Mouse (Mus musculus) small intestine, adult 2 months (tissue): ENCODE measurements around the gene Vmn1r207-ps. TPM values are rescaled to one million over a fixed set of nuclear protein-coding genes. Genes with fewer than 3 reads are reported as not detected.
"Not testable (repeated sequence)": the region's sequence is repeated elsewhere in the genome, so short reads cannot be mapped to it uniquely, and the experiment has no call there.

Experiments
- H3K27ac ChIP-seq: fragments of 200-500 bp; 2 replicates; pipeline ENCODE4 v1.5.1; 2012; ENCODE audit warnings: low read depth, low read length, control low read depth, inconsistent platforms; ENCODE audit not compliant: insufficient read depth
- H3K27me3 ChIP-seq: fragments of 200-500 bp; 2 replicates; pipeline ENCODE4 v1.6.1; 2012; ENCODE audit warnings: mild to moderate bottlenecking, moderate library complexity, low read length, inconsistent platforms; ENCODE audit not compliant: control insufficient read depth, insufficient read depth
- H3K36me3 ChIP-seq: fragments of 200-500 bp; 2 replicates; pipeline ENCODE4 v1.6.1; 2012; ENCODE audit warnings: mild to moderate bottlenecking, low read length, control low read depth, inconsistent platforms; ENCODE audit not compliant: control insufficient read depth, insufficient read depth
- H3K4me1 ChIP-seq: fragments of 200-500 bp; 2 replicates; pipeline ENCODE4 v1.6.1; 2012; ENCODE audit warnings: low read length, inconsistent platforms, mixed read lengths; ENCODE audit not compliant: control insufficient read depth, insufficient read depth, insufficient read length
- H3K4me3 ChIP-seq: fragments of 200-500 bp; 2 replicates; pipeline ENCODE4 v1.5.1; 2012; ENCODE audit warnings: low read depth, mild to moderate bottlenecking, control low read depth, inconsistent platforms, low read length, moderate library complexity
- CTCF ChIP-seq: fragments of 200-500 bp; IDR thresholded peaks from 2 replicates; pipeline ENCODE4 v1.5.1; 2012; ENCODE audit warnings: low read depth, mild to moderate bottlenecking, control low read depth, inconsistent platforms, low read length, moderate library complexity, mixed read lengths; ENCODE audit not compliant: insufficient replicate concordance, insufficient read length; ENCODE audit errors: extremely low read depth
- POLR2A ChIP-seq: fragments of 200-500 bp; IDR thresholded peaks from 2 replicates; pipeline ENCODE4 v1.6.1; 2012; ENCODE audit warnings: low read depth, mild to moderate bottlenecking, control low read depth, inconsistent platforms, low read length, moderate library complexity
- WGBS: fragments of 180-500 bp; shearing (Covaris S2); methylation state at CpG from one replicate; pipeline ENCODE4 v1.1.7; 2018; 5-methylcytosine and 5-hydroxymethylcytosine counted together
- polyA plus RNA-seq: library from polyadenylated mRNA; depleted of rRNA; stranded (reverse); fragments of >200 nt; gene quantifications from 2 replicates; pipeline ENCODE4 v1.2.3, GENCODE M21; 2012; rRNA removed

The Vmn1r207-ps gene
- not detected in 2 replicates for polyA plus RNA-seq

DNA sequence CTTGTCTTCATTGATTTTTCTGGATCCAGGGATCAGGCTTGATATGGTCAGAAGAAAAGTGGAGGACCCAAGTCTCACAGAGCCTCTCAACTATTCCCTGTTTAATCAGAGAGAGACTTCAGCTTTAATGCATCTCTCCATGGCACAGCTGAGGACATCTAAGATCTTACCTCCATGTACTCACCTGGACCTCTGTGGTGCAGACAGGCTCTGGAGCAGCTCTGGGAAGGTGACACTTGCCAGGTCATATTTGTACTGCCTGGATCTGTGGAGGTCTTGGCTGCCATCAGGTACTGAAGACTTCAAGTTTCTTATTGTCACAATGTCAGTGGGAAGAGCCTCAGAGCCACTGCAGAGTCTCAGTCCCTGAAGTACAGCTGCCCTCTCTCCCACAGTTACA lies at the start of gene Vmn1r207-ps:
Gene Vmn1r207-ps, minus strand, starts transcription at position 101 of the 400 bp plus-strand sequence.
- not testable (repeated sequence) for H3K27ac ChIP-seq, H3K36me3 ChIP-seq, H3K4me1 ChIP-seq, H3K27me3 ChIP-seq, H3K4me3 ChIP-seq

DNA sequence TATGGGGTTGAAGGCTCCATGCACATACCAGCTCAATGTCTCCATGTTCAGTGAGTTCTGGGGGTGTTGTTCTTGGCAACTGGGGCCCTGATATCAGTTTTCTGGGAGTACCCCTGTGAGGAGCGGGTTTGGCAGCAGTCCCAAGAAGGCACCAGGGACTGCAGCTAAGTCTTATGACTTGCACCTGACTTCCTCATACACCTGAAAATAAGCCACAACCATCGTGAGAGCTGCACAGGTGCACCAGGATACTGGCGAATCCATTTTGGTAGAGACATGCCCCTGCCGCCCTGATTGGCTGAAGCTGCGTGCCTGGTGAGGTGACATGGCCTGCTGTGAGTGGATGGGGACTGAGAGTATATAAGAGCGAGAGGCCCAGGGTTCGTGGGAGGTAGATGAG lies 47.9 kb upstream of the Vmn1r207-ps start, which contains the start of gene Vmn1r208:
Gene Vmn1r208, minus strand, starts transcription at position 101 of the 400 bp plus-strand sequence.
- not testable (repeated sequence) for H3K36me3 ChIP-seq, H3K4me3 ChIP-seq, H3K27ac ChIP-seq, H3K27me3 ChIP-seq, H3K4me1 ChIP-seq
- no CpG with 5 or more reads among the region's 7 CpGs for WGBS

DNA sequence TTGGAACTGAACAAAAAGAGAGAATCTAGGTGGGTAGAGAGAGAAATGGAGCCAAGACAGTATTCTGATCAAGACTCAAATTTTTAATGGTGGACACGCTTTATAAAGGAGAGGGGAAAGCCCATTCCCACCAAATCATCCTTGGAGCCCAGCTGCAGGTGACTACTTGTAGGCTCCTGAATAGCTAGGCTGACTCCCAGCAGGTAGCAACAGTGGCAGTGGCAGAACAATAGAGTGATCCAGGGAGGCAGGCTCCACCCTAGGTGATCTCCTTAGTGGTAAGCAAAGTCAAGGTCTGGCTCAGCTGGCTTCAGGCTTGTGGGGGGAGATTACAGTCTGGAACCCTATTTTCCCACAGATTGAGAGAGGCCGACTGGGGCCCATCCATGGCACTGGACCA lies 42.2 kb upstream of the Vmn1r207-ps start:
- H3K4me1 ChIP-seq, H3K27me3 ChIP-seq, H3K27ac ChIP-seq, H3K4me3 ChIP-seq, H3K36me3 ChIP-seq: not testable (repeated sequence)
- WGBS: 91% methylated on average over 2 of the region's 2 CpGs

DNA sequence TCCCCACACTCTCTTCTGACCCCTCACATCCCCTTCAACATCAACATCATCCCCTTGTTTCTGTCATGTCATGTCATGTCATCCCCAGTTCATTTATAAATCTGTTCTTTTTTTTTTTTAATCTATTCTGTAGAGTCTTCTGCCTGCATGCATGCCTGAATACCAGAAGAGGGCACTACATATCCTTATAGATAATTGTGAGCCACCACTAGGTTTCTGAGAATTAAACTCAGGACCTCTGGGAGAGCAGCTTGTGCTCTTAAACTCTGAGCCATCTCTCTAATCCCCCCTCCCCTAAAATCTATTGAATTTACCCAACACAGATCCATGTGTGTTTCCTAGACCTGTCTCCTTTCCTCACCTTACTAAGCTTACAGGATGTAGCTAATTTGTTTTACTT lies 18.1 kb upstream of the Vmn1r207-ps start:
- H3K27ac ChIP-seq: no peak overlapping the region
- no peaks in the 10 kb centered on the region for H3K36me3 ChIP-seq
- no peaks in the 10 kb centered on the region for H3K27me3 ChIP-seq
- H3K4me1 ChIP-seq: no peaks in the 10 kb centered on the region
- no peak for TF ChIP-seq CTCF
- TF ChIP-seq POLR2A: no peak
- no peak overlapping the region for H3K4me3 ChIP-seq

DNA sequence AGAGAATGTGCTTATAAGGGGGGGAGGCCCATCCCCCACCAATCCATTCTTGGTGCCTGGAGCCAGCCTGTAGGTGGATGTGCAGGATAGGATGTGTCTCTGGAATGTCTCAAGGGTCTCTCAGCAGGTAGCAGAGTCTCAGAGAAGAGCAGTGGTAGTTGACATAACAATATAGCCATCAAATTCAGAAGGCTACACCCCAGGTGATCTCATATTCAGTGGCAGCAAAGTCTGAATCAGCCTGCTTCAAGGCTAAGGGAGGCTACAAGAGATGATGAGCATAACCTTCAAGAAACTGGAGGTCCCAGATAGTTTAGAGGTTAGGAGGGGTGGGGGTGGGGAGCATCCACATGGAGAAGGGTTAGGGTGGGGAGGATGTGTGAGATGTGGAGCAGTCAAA lies 22.5 kb downstream of the Vmn1r207-ps start:
- H3K36me3 ChIP-seq: not testable (repeated sequence)

DNA sequence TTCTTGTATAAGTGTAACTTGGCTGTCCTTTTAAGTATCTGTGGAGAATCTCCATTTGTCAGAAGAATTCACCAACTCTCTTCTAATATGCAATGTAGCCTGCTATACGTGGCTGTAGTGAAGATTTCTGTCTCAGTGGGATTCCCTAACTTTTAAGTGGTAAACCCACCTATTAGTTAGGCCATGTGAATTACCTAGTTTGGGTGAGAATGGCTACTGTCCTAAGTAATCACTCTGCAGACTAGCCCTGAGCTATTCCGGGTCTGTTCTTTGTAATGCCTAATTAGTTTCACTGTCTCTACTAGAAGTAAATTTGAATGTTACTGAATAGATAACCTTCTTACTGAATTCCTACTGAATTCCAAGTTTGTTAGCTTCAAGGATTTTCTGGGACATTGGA lies 26.5 kb downstream of the Vmn1r207-ps start:
- not testable (repeated sequence) for H3K27me3 ChIP-seq, H3K27ac ChIP-seq, H3K36me3 ChIP-seq, H3K4me1 ChIP-seq, H3K4me3 ChIP-seq
- WGBS: 41% methylated on average over 2 of the region's 2 CpGs

More for the DNA sequence above, 22.5 kb downstream of the Vmn1r207-ps start:
- H3K27ac ChIP-seq, H3K4me1 ChIP-seq, H3K4me3 ChIP-seq, H3K27me3 ChIP-seq: not testable (repeated sequence)

Other genes with a start within 250 kb of the Vmn1r207-ps start
- gene Vmn1r202, start 224.2 kb downstream of the Vmn1r207-ps start, polyA plus RNA-seq: not detected in 2 replicates
- gene Vmn1r203, start 211.5 kb downstream of the Vmn1r207-ps start, polyA plus RNA-seq: not detected in 2 replicates
- gene Vmn1r204, start 176.4 kb downstream of the Vmn1r207-ps start, polyA plus RNA-seq: not detected in 2 replicates
- gene Vmn1r205, start 136.6 kb downstream of the Vmn1r207-ps start, polyA plus RNA-seq: not detected in 2 replicates
- gene Vmn1r206, start 105.4 kb downstream of the Vmn1r207-ps start, polyA plus RNA-seq: not detected in 2 replicates
- not detected in 2 replicates for gene Vmn1r208, start 47.8 kb upstream of the Vmn1r207-ps start, polyA plus RNA-seq
- not detected in 2 replicates for gene Vmn1r209, start 80.1 kb upstream of the Vmn1r207-ps start, polyA plus RNA-seq
- gene Vmn1r210, start 101.7 kb upstream of the Vmn1r207-ps start, polyA plus RNA-seq: not detected in 2 replicates
- gene Vmn1r211, start 127.9 kb upstream of the Vmn1r207-ps start, polyA plus RNA-seq: not detected in 2 replicates
- not detected in 2 replicates for gene Vmn1r212, start 154.6 kb upstream of the Vmn1r207-ps start, polyA plus RNA-seq